Comparison of ENCODE assay signal across 21 mouse cellular contexts in the genomic region with DNA sequence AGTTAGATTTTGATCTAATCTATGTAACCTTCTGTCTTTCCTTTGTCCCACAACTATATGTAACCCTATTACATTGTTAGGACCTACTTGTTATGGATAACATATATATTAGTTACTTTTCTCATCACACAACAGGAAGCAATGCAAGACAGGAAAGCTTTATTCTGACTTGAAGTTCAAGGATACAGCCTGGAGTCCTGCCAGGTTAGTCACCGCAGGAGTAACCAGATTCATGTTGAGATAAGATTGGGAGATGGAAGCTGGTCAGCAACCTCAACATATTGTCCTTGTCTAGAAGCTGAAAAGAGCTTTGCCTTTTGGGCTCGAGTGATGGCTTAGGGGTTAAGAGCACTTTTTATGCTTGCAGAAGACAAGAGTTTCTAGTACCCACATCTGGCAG. TPM values are rescaled to one million over a fixed set of nuclear protein-coding genes. Genes with fewer than 3 reads are reported as not detected.
"Had no signal": no experiment of that assay in that cellular context is flagged by ENCODE, and none has a peak within 500 bp of the region (broad histone marks: within the 10 kb centered on the region; RNA-seq: fewer than 3 reads in every experiment).

No protein-coding gene starts in this region.

- H3K27ac ChIP-seq: limb, embryonic 12.5 days; limb, embryonic 15.5 days; liver, embryonic 14.5 days; macrophage; midbrain, embryonic 12.5 days; midbrain, embryonic 15.5 days; neural tube, embryonic 13.5 days; stomach, postnatal 0 days had no signal

- H3K9ac ChIP-seq: limb, embryonic 12.5 days; limb, embryonic 15.5 days; liver, embryonic 14.5 days; liver, postnatal 0 days; lung, embryonic 14.5 days; midbrain, embryonic 12.5 days; midbrain, embryonic 15.5 days; neural tube, embryonic 13.5 days had no signal

- H3K4me3 ChIP-seq: limb, embryonic 12.5 days; limb, embryonic 15.5 days; midbrain, embryonic 12.5 days; midbrain, embryonic 15.5 days; myocyte; neural tube, embryonic 13.5 days had no signal

- ATAC-seq: liver, postnatal 0 days; lung, postnatal 0 days; midbrain, embryonic 15.5 days had no signal

- H3K9me3 ChIP-seq: limb, embryonic 12.5 days; limb, embryonic 15.5 days; midbrain, embryonic 12.5 days; midbrain, embryonic 15.5 days; neural tube, embryonic 13.5 days had no signal

- H3K36me3 ChIP-seq: limb, embryonic 12.5 days; limb, embryonic 15.5 days; midbrain, embryonic 12.5 days; midbrain, embryonic 15.5 days; neural tube, embryonic 13.5 days had no signal

- H3K4me2 ChIP-seq: limb, embryonic 12.5 days; limb, embryonic 15.5 days; liver, embryonic 11.5 days; lung, embryonic 14.5 days; midbrain, embryonic 12.5 days; midbrain, embryonic 15.5 days; neural tube, embryonic 13.5 days had no signal

- H3K4me1 ChIP-seq: limb, embryonic 12.5 days; limb, embryonic 15.5 days; midbrain, embryonic 12.5 days; midbrain, embryonic 15.5 days; neural tube, embryonic 13.5 days had no signal

- H3K27me3 ChIP-seq: limb, embryonic 15.5 days; midbrain, embryonic 12.5 days; midbrain, embryonic 15.5 days; neural tube, embryonic 13.5 days had no signal

- DNase-seq: kidney, postnatal 14 days; kidney, postnatal 4 days; left cerebral cortex, postnatal 4 days; liver, postnatal 0 days; lung, embryonic 14.5 days; right cerebral cortex, postnatal 14 days; right cerebral cortex, postnatal 4 days; thymus, adult 2 months; thymus, postnatal 14 days; thymus, postnatal 4 days had no signal

RNA-seq across cellular contexts. Expression of a gene that starts 30.3 kb away (rescaled TPM):
- polyA plus RNA-seq: macrophage had no signal

RNA-seq across cellular contexts. Expression of a gene that starts 43.5 kb away (rescaled TPM):
- polyA plus RNA-seq: limb, embryonic 12.5 days; midbrain, embryonic 12.5 days; neural tube, embryonic 13.5 days had no signal
